Mouse (Mus musculus): ENCODE measurements at regions not wholly inside any gene's neighbourhood (a gene's known extent, or its start where the extent isn't known, plus 50 kb on each side); places are given as distances from the start of the nearest gene placed in this dataset.

GRCm38 (mm10) chr2:160017020-160017812 is 316.7 kb downstream of the Gm826 start:
- ATAC-seq (ENCODE audit: low FRiP score): no peak
- WGBS: 28% methylated on average over 5 of the region's 5 CpGs
- Histone ChIP-seq H3K4me3 (replicated peaks) (no peak overlapping the region), H3K4me1 (peaks cover 10% of the 10 kb centered on the region), H3K36me3 (no peaks in the 10 kb centered on the region), H3K4me2 (no peak overlapping the region), H3K9ac (replicated peaks) (no peak overlapping the region), H3K27ac (replicated peaks) (no peak overlapping the region), H3K9me3 (replicated peaks) (no peaks in the 10 kb centered on the region), H3K27me3 (replicated peaks) (no peaks in the 10 kb centered on the region)

- Histone ChIP-seq H3K27ac (replicated peaks) (no peak overlapping the region), H3K4me3 (replicated peaks) (no peak overlapping the region), H3K4me2 (no peak overlapping the region), H3K9me3 (replicated peaks) (no peaks in the 10 kb centered on the region), H3K9ac (replicated peaks) (no peak overlapping the region), H3K36me3 (no peaks in the 10 kb centered on the region), H3K4me1 (no peaks in the 10 kb centered on the region), H3K27me3 (replicated peaks) (no peaks in the 10 kb centered on the region)
- 90% methylated on average over 6 of the region's 6 CpGs for WGBS
- no peak for ATAC-seq (ENCODE audit: low FRiP score)
These were observed 322.5 kb downstream of the Gm826 start for GRCm38 (mm10) chr2:160011421-160011820.

- H3K4me2 ChIP-seq: no peak overlapping the region
- no peaks in the 10 kb centered on the region for H3K9me3 ChIP-seq (replicated peaks)
- H3K27ac ChIP-seq (replicated peaks): no peak overlapping the region
- no peaks in the 10 kb centered on the region for H3K36me3 ChIP-seq
- no peak for ATAC-seq (ENCODE audit: low FRiP score)
- H3K27me3 ChIP-seq (replicated peaks): peaks cover 5% of the 10 kb centered on the region; the same call in 1 of the 2 replicates
- no peak overlapping the region for H3K4me3 ChIP-seq (replicated peaks)
- H3K4me1 ChIP-seq: no peaks in the 10 kb centered on the region
- no peak overlapping the region for H3K9ac ChIP-seq (replicated peaks)
- 74% methylated on average over 3 of the region's 3 CpGs for WGBS
These were observed 331.3 kb downstream of the Gm826 start for GRCm38 (mm10) chr2:160002695-160003094.

DNA sequence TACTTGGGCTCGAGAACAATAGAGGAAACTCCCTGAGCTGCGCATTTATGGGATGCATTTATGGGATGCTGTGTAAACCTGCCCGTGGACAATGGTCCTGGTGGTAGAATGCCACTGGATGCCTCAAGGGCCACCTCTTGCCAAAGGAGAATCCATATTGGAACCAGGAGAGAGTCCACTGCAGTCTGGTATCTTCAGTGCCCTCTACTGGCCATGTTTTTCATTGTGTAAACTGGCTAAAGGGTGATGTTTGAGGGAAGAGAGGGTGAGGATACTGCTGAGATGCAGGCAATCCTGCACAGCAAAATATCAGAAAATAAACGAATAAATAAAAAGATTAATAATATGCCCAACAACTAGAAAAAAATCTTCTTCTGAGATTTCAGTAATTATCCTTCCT is 333.5 kb downstream of the Gm826 start:
- Histone ChIP-seq H3K4me1 (no peaks in the 10 kb centered on the region), H3K27me3 (replicated peaks) (peaks cover 5% of the 10 kb centered on the region; the same call in 1 of the 2 replicates), H3K4me3 (replicated peaks) (no peak overlapping the region), H3K9me3 (replicated peaks) (no peaks in the 10 kb centered on the region), H3K9ac (replicated peaks) (no peak overlapping the region), H3K27ac (replicated peaks) (no peak overlapping the region), H3K36me3 (no peaks in the 10 kb centered on the region), H3K4me2 (no peak overlapping the region)
- 65% methylated on average over 4 of the region's 4 CpGs for WGBS
- no peak for ATAC-seq (ENCODE audit: low FRiP score)

DNA sequence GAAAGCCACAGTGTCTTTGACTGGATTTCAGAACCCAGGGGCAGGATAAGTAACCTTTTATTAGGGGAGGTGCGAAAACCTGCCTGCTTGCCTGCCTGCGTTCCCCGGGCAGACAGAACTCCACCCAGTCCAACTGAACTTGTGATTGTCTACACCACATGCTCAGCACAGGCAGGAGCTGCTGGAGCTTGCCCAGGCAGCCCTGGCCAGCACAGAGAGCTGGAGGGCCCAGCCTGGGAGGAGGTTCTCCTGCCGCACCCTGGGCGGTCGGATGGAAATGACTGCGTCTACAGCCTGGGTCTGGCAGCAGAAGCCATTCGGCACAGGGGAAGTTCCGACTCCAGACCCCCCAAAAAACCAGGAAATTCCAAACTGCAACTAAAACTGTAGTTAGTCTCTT is 336.6 kb downstream of the Gm826 start:
- WGBS: 75% methylated on average over 9 of the region's 9 CpGs
- peaks cover 5% of the 10 kb centered on the region; the same call in 1 of the 2 replicates for H3K27me3 ChIP-seq (replicated peaks)
- H3K4me3 ChIP-seq (replicated peaks): no peak overlapping the region
- no peak overlapping the region for H3K4me2 ChIP-seq
- H3K9ac ChIP-seq (replicated peaks): no peak overlapping the region
- H3K36me3 ChIP-seq: no peaks in the 10 kb centered on the region
- no peak overlapping the region for H3K27ac ChIP-seq (replicated peaks)
- ATAC-seq (ENCODE audit: low FRiP score): no peak
- H3K4me1 ChIP-seq: no peaks in the 10 kb centered on the region
- no peaks in the 10 kb centered on the region for H3K9me3 ChIP-seq (replicated peaks)

DNA sequence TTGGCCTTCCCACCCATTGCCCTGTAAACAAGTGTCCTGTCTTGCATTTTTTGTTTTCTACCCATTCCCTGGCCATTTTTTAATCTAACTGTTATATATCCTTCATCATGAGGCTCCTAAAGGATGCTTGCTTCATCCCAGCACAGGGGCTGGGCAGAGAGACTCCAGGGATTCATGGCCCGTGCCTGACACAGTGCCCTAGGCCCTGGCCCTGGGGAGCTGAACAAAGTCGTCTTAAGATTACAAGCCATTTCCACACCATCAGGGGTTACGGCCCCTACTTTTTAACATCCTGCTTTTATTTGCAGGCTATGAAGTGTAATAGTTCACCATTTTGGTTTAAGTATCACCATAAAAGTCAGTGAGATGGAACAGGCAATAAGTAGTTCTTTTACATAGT is 339.5 kb downstream of the Gm826 start:
- Histone ChIP-seq H3K27ac (replicated peaks) (no peak overlapping the region), H3K9ac (replicated peaks) (no peak overlapping the region), H3K4me3 (replicated peaks) (no peak overlapping the region), H3K36me3 (no peaks in the 10 kb centered on the region), H3K9me3 (replicated peaks) (no peaks in the 10 kb centered on the region), H3K4me2 (no peak overlapping the region), H3K4me1 (no peaks in the 10 kb centered on the region), H3K27me3 (replicated peaks) (peaks cover 5% of the 10 kb centered on the region; the same call in 1 of the 2 replicates)
- 23% methylated on average over 3 of the region's 3 CpGs for whole genome bisulfite sequencing
- ATAC-seq (ENCODE audit: low FRiP score): no peak

DNA sequence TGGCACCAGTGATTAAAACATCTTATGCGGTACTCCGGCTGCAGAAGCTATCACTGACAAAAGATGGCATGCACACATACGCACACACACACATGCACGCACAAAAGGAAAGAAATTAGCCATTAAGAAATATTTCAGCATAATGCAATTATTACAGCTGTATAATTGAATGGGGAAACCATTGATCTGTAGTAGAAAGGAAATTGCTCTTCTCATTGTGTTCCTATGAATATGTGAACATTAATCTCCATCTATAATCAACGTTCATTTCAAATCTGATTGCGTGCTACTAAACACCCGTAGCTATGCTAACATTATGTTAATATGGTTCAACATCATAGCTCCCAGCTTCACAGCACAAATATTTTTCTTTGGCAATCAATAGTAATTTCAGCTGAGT is 347.2 kb downstream of the Gm826 start:
- Histone ChIP-seq H3K27me3 (replicated peaks) (no peaks in the 10 kb centered on the region), H3K9me3 (replicated peaks) (no peaks in the 10 kb centered on the region), H3K4me2 (no peak overlapping the region), H3K36me3 (no peaks in the 10 kb centered on the region), H3K4me1 (no peaks in the 10 kb centered on the region), H3K9ac (replicated peaks) (no peak overlapping the region), H3K4me3 (replicated peaks) (no peak overlapping the region), H3K27ac (replicated peaks) (no peak overlapping the region)
- WGBS: 80% methylated on average over 7 of the region's 7 CpGs
- ATAC-seq (ENCODE audit: low FRiP score): no peak

GRCm38 (mm10) chr2:159981694-159982093 is 352.3 kb downstream of the Gm826 start:
- Histone ChIP-seq H3K4me1 (no peaks in the 10 kb centered on the region), H3K27me3 (replicated peaks) (no peaks in the 10 kb centered on the region), H3K9ac (replicated peaks) (no peak overlapping the region), H3K36me3 (no peaks in the 10 kb centered on the region), H3K4me3 (replicated peaks) (no peak overlapping the region), H3K27ac (replicated peaks) (no peak overlapping the region), H3K4me2 (no peak overlapping the region), H3K9me3 (replicated peaks) (no peaks in the 10 kb centered on the region)
- WGBS: 87% methylated on average over 3 of the region's 3 CpGs
- ATAC-seq (ENCODE audit: low FRiP score): no peak

- Histone ChIP-seq H3K4me1 (no peaks in the 10 kb centered on the region), H3K9ac (replicated peaks) (no peak overlapping the region), H3K27me3 (replicated peaks) (no peaks in the 10 kb centered on the region), H3K36me3 (no peaks in the 10 kb centered on the region), H3K9me3 (replicated peaks) (no peaks in the 10 kb centered on the region), H3K4me2 (no peak overlapping the region), H3K27ac (replicated peaks) (no peak overlapping the region), H3K4me3 (replicated peaks) (no peak overlapping the region)
- 75% methylated on average over 1 of the region's 1 CpGs for whole genome bisulfite sequencing
- ATAC-seq (ENCODE audit: low FRiP score): no peak
These were observed 383.6 kb downstream of the Gm826 start for GRCm38 (mm10) chr2:159950369-159950768.

DNA sequence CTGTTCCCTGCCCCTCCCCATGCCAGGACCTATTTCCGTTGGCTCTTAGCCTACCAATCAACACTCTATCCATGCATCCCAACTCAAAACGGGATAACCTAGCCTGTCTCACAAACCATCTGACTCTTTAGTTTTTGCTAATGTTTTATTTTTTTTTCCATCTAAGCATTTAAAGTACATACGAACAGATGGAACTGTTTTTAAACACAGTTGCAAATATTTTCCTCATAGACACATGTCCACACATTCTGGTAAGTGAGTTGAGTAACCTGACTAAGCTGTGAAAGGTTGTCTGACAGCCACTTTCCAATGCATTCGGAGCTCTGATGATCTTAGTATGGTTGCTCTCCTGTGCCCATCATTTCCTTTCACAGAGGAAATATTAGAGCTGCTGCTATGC is 384.9 kb downstream of the Gm826 start:
- H3K4me2 ChIP-seq: no peak overlapping the region
- ATAC-seq (ENCODE audit: low FRiP score): no peak
- no peaks in the 10 kb centered on the region for H3K9me3 ChIP-seq (replicated peaks)
- WGBS: 90% methylated on average over 4 of the region's 4 CpGs
- H3K36me3 ChIP-seq: no peaks in the 10 kb centered on the region
- H3K4me1 ChIP-seq: no peaks in the 10 kb centered on the region
- no peaks in the 10 kb centered on the region for H3K27me3 ChIP-seq (replicated peaks)
- no peak overlapping the region for H3K9ac ChIP-seq (replicated peaks)
- H3K4me3 ChIP-seq (replicated peaks): no peak overlapping the region
- no peak overlapping the region for H3K27ac ChIP-seq (replicated peaks)

- no peaks in the 10 kb centered on the region for H3K27me3 ChIP-seq (replicated peaks)
- no peak overlapping the region for H3K4me2 ChIP-seq
- no peak overlapping the region for H3K4me3 ChIP-seq (replicated peaks)
- H3K27ac ChIP-seq (replicated peaks): no peak overlapping the region
- H3K36me3 ChIP-seq: no peaks in the 10 kb centered on the region
- no peak overlapping the region for H3K9ac ChIP-seq (replicated peaks)
- ATAC-seq (ENCODE audit: low FRiP score): no peak
- WGBS: 87% methylated on average over 2 of the region's 2 CpGs
- H3K9me3 ChIP-seq (replicated peaks): no peaks in the 10 kb centered on the region
- H3K4me1 ChIP-seq: no peaks in the 10 kb centered on the region
These were observed 403.2 kb downstream of the Gm826 start for GRCm38 (mm10) chr2:159930744-159931143.

DNA sequence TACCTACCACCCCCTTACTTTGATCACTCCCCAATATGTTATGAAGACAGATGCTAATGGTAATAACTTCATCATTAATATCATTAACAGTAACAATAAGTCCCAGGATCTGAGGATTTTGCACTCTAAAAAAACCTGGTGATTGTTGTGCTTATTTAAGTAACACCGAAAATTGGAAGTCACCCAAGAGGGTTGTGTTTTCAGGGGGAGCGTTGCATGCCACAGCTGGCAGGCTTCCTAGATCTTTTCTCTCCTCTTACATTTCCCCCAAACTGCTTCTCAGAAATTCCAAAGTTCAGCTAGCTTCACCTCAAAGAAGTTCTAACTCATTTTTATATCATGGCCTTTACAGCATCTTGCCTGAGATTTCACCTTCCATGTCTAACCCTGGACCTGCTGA is 444.3 kb downstream of the Gm826 start:
- no peak overlapping the region for H3K27ac ChIP-seq (replicated peaks)
- H3K4me2 ChIP-seq: no peak overlapping the region
- H3K9me3 ChIP-seq (replicated peaks): no peaks in the 10 kb centered on the region
- H3K4me3 ChIP-seq (replicated peaks): no peak overlapping the region
- no peaks in the 10 kb centered on the region for H3K36me3 ChIP-seq
- no peaks in the 10 kb centered on the region for H3K27me3 ChIP-seq (replicated peaks)
- ATAC-seq (ENCODE audit: low FRiP score): no peak
- H3K4me1 ChIP-seq: no peaks in the 10 kb centered on the region
- WGBS: 74% methylated on average over 2 of the region's 2 CpGs
- no peak overlapping the region for H3K9ac ChIP-seq (replicated peaks)
